Mouse (Mus musculus) G1E-ER4 (cell line): Measurements from ENCODE around the gene Ifitm1. TPM values are rescaled to one million over a fixed set of nuclear protein-coding genes. Genes with fewer than 3 reads are reported as not detected.
A peak's percentile ranks its signal among the peaks of the same experiment; 100 is the strongest.

Source experiments
- GATA1 ChIP-seq: IDR thresholded peaks from one replicate; pipeline ENCODE4 v1.8.0; 2012; ENCODE audit warnings: low read length, inconsistent platforms
- polyA plus RNA-seq: library from polyadenylated mRNA; stranded (reverse); fragments of >175 nt; gene quantifications from 2 replicates; pipeline ENCODE4 v1.2.3, GENCODE M21; 2012

The Ifitm1 gene
- 0.08 and 0.26 TPM in 2 replicates for polyA plus RNA-seq

- no peak for TF ChIP-seq GATA1
These were observed at the start of gene Ifitm1 for GRCm38 (mm10) chr7:140966921-140967320. Ifitm1 (plus strand) TSS chr7:140967221.

GRCm38 (mm10) chr7:140919911-140920310 lies 47.1 kb upstream of the Ifitm1 start:
- TF ChIP-seq GATA1: peak; percentile 52

- no peak for TF ChIP-seq GATA1
These were observed 46.5 kb upstream of the Ifitm1 start, which contains the start of gene Nlrp6 for GRCm38 (mm10) chr7:140920418-140921029. Nlrp6 (plus strand) TSS chr7:140920902.

GRCm38 (mm10) chr7:140921225-140921975 lies 45.6 kb upstream of the Ifitm1 start:
- TF ChIP-seq GATA1: no peak

- TF ChIP-seq GATA1: no peak
These were observed 44.5 kb upstream of the Ifitm1 start for GRCm38 (mm10) chr7:140922398-140923069.

- no peak for TF ChIP-seq GATA1
These were observed 43.8 kb upstream of the Ifitm1 start for GRCm38 (mm10) chr7:140923070-140923775.

GRCm38 (mm10) chr7:140927181-140927580 lies 39.8 kb upstream of the Ifitm1 start:
- no peak for TF ChIP-seq GATA1

- no peak for TF ChIP-seq GATA1
These were observed 28.6 kb upstream of the Ifitm1 start for GRCm38 (mm10) chr7:140938436-140938835.

- no peak for TF ChIP-seq GATA1
These were observed 28.1 kb upstream of the Ifitm1 start for GRCm38 (mm10) chr7:140938896-140939295.

- TF ChIP-seq GATA1: no peak
These were observed 27.3 kb upstream of the Ifitm1 start for GRCm38 (mm10) chr7:140939669-140940171.

- TF ChIP-seq GATA1: no peak
These were observed 25.6 kb upstream of the Ifitm1 start, which contains the start of gene Pgghg for GRCm38 (mm10) chr7:140941222-140942051. Pgghg (plus strand) TSS chr7:140941391.

- TF ChIP-seq GATA1: no peak
These were observed 24.7 kb upstream of the Ifitm1 start for GRCm38 (mm10) chr7:140942341-140942740.

GRCm38 (mm10) chr7:140942811-140943210 lies 24.2 kb upstream of the Ifitm1 start:
- no peak for TF ChIP-seq GATA1

- TF ChIP-seq GATA1: no peak
These were observed 23.7 kb upstream of the Ifitm1 start for GRCm38 (mm10) chr7:140943356-140943755.
